Mouse (Mus musculus) embryonic facial prominence, embryonic 12.5 days (tissue): ENCODE results near the gene Tbc1d14. TPM values are rescaled to one million over a fixed set of nuclear protein-coding genes. Genes with fewer than 3 reads are reported as not detected.

Experiments used
- ATAC-seq: fragments of 200-750 bp; cut with Nextera tagmentation; 2 replicates; pipeline ENCODE4 v1.8.0; 2017; ENCODE audit not compliant: insufficient number of reproducible peaks, insufficient read depth, low FRiP score, low TSS enrichment
- H3K27ac ChIP-seq: fragments of 300-500 bp; sonication (generic); 2 replicates; pipeline ENCODE4 v1.5.1; 2016; ENCODE audit warnings: mild to moderate bottlenecking
- H3K27me3 ChIP-seq: fragments of 300-500 bp; sonication (generic); 2 replicates; pipeline ENCODE4 v1.6.1; 2016; ENCODE audit warnings: mild to moderate bottlenecking, moderate library complexity
- H3K36me3 ChIP-seq: fragments of 300-500 bp; sonication (generic); 2 replicates; pipeline ENCODE4 v1.6.1; 2016; ENCODE audit warnings: mild to moderate bottlenecking
- H3K4me1 ChIP-seq: fragments of 300-500 bp; sonication (generic); 2 replicates; pipeline ENCODE4 v1.6.1; 2016
- H3K4me2 ChIP-seq: fragments of 300-500 bp; sonication (generic); replicated peaks from 2 replicates; pipeline ENCODE4 v1.6.1; 2016; ENCODE audit warnings: mild to moderate bottlenecking, moderate library complexity
- H3K4me3 ChIP-seq: fragments of 300-500 bp; sonication (generic); 2 replicates; pipeline ENCODE4 v1.5.1; 2016; ENCODE audit warnings: mild to moderate bottlenecking
- H3K9ac ChIP-seq: fragments of 300-500 bp; sonication (generic); 2 replicates; pipeline ENCODE4 v1.6.1; 2016; ENCODE audit warnings: mild to moderate bottlenecking, moderate library complexity
- H3K9me3 ChIP-seq: fragments of 300-500 bp; sonication (generic); 2 replicates; pipeline ENCODE4 v1.6.1; 2016; ENCODE audit warnings: mild to moderate bottlenecking, moderate library complexity
- WGBS: fragments of 180-500 bp; shearing (Covaris S2); methylation state at CpG from one replicate; pipeline ENCODE4 v1.1.7; 2016; 5-methylcytosine and 5-hydroxymethylcytosine counted together
- polyA plus RNA-seq: library from polyadenylated mRNA; unstranded; fragments of >200 nt; fragmentation: Nextera tagmentation; extraction: Ambion mirVana; gene quantifications from 2 replicates; pipeline ENCODE4 v1.2.1, GENCODE M21; 2016

Tbc1d14 gene
- 44.5 and 45.8 TPM in 2 replicates for polyA plus RNA-seq

GRCm38 (mm10) chr5:36593176-36593575 lies at the start of gene Tbc1d14:
Tbc1d14 (minus strand) TSS chr5:36593276.
- Histone ChIP-seq H3K4me2 (no peak within 1 kb of the TSS), H3K36me3 (no peaks in the 10 kb centered on the region), H3K9me3 (no peaks in the 10 kb centered on the region), H3K27ac (no peak within 1 kb of the TSS), H3K27me3 (no peaks in the 10 kb centered on the region), H3K9ac (no peak within 1 kb of the TSS), H3K4me3 (no peak within 1 kb of the TSS), H3K4me1 (no peaks in the 10 kb centered on the region)
- 65% methylated on average over 5 of the region's 5 CpGs for WGBS
- ATAC-seq = no peak

GRCm38 (mm10) chr5:36625612-36626011 lies 32.5 kb upstream of the Tbc1d14 start:
- WGBS = 82% methylated on average over 5 of the region's 5 CpGs
- Histone ChIP-seq H3K4me3 (no peak overlapping the region), H3K36me3 (peaks cover 17% of the 10 kb centered on the region), H3K4me1 (no peaks in the 10 kb centered on the region), H3K27ac (no peak overlapping the region), H3K27me3 (no peaks in the 10 kb centered on the region), H3K9me3 (no peaks in the 10 kb centered on the region), H3K4me2 (no peak overlapping the region), H3K9ac (no peak overlapping the region)
- ATAC-seq = no peak

- WGBS = 94% methylated on average over 5 of the region's 5 CpGs
- Histone ChIP-seq H3K4me1 (no peaks in the 10 kb centered on the region), H3K9ac (no peak overlapping the region), H3K27ac (no peak overlapping the region), H3K4me2 (no peak overlapping the region), H3K36me3 (peaks cover 14% of the 10 kb centered on the region; the same call in 1 of the 2 replicates), H3K9me3 (no peaks in the 10 kb centered on the region), H3K27me3 (no peaks in the 10 kb centered on the region), H3K4me3 (no peak overlapping the region)
- no peak for ATAC-seq
Measured at GRCm38 (mm10) chr5:36623670-36624069, 30.6 kb upstream of the Tbc1d14 start.

GRCm38 (mm10) chr5:36621058-36621449 lies 28.0 kb upstream of the Tbc1d14 start:
- H3K27ac ChIP-seq = no peak overlapping the region
- 88% methylated on average over 5 of the region's 5 CpGs for WGBS
- no peak overlapping the region for H3K9ac ChIP-seq
- ATAC-seq = no peak
- no peak overlapping the region for H3K4me3 ChIP-seq
- peaks cover 27% of the 10 kb centered on the region for H3K36me3 ChIP-seq
- H3K9me3 ChIP-seq = no peaks in the 10 kb centered on the region
- H3K4me1 ChIP-seq = no peaks in the 10 kb centered on the region
- H3K27me3 ChIP-seq = no peaks in the 10 kb centered on the region
- no peak overlapping the region for H3K4me2 ChIP-seq

- peaks cover 32% of the 10 kb centered on the region for H3K36me3 ChIP-seq
- no peaks in the 10 kb centered on the region for H3K9me3 ChIP-seq
- no peak overlapping the region for H3K9ac ChIP-seq
- H3K4me1 ChIP-seq = no peaks in the 10 kb centered on the region
- no peak overlapping the region for H3K27ac ChIP-seq
- no peaks in the 10 kb centered on the region for H3K27me3 ChIP-seq
- H3K4me3 ChIP-seq = no peak overlapping the region
- 86% methylated on average over 8 of the region's 8 CpGs for WGBS
- ATAC-seq = no peak
- H3K4me2 ChIP-seq = no peak overlapping the region
Measured at GRCm38 (mm10) chr5:36620409-36621057, 27.5 kb upstream of the Tbc1d14 start.

GRCm38 (mm10) chr5:36618890-36619289 lies 25.8 kb upstream of the Tbc1d14 start:
- Histone ChIP-seq H3K27ac (no peak overlapping the region), H3K27me3 (no peaks in the 10 kb centered on the region), H3K4me3 (no peak overlapping the region), H3K36me3 (peaks cover 47% of the 10 kb centered on the region), H3K4me2 (no peak overlapping the region), H3K9me3 (no peaks in the 10 kb centered on the region), H3K9ac (no peak overlapping the region), H3K4me1 (no peaks in the 10 kb centered on the region)
- ATAC-seq = no peak
- WGBS = 89% methylated on average over 5 of the region's 5 CpGs

GRCm38 (mm10) chr5:36618356-36618755 lies 25.3 kb upstream of the Tbc1d14 start:
- WGBS = 69% methylated on average over 4 of the region's 4 CpGs
- H3K4me1 ChIP-seq = no peaks in the 10 kb centered on the region
- ATAC-seq = no peak
- H3K27me3 ChIP-seq = no peaks in the 10 kb centered on the region
- no peak overlapping the region for H3K27ac ChIP-seq
- no peak overlapping the region for H3K9ac ChIP-seq
- peaks cover 53% of the 10 kb centered on the region for H3K36me3 ChIP-seq
- H3K9me3 ChIP-seq = no peaks in the 10 kb centered on the region
- no peak overlapping the region for H3K4me3 ChIP-seq
- H3K4me2 ChIP-seq = no peak overlapping the region

- no peak overlapping the region for H3K9ac ChIP-seq
- no peak for ATAC-seq
- H3K4me1 ChIP-seq = no peaks in the 10 kb centered on the region
- no peak overlapping the region for H3K27ac ChIP-seq
- no peaks in the 10 kb centered on the region for H3K9me3 ChIP-seq
- no peak overlapping the region for H3K4me3 ChIP-seq
- peaks cover 67% of the 10 kb centered on the region for H3K36me3 ChIP-seq
- H3K4me2 ChIP-seq = no peak overlapping the region
- no peaks in the 10 kb centered on the region for H3K27me3 ChIP-seq
- 94% methylated on average over 4 of the region's 4 CpGs for WGBS
Measured at GRCm38 (mm10) chr5:36614124-36614523, 21.0 kb upstream of the Tbc1d14 start.

GRCm38 (mm10) chr5:36608939-36609499 lies 15.9 kb upstream of the Tbc1d14 start:
- Histone ChIP-seq H3K36me3 (peaks cover 66% of the 10 kb centered on the region), H3K4me2 (no peak overlapping the region), H3K4me1 (no peaks in the 10 kb centered on the region), H3K27me3 (no peaks in the 10 kb centered on the region), H3K4me3 (no peak overlapping the region), H3K27ac (no peak overlapping the region), H3K9ac (no peak overlapping the region), H3K9me3 (no peaks in the 10 kb centered on the region)
- no peak for ATAC-seq
- 89% methylated on average over 2 of the region's 2 CpGs for WGBS

- Histone ChIP-seq H3K27me3 (no peaks in the 10 kb centered on the region), H3K4me1 (no peaks in the 10 kb centered on the region), H3K36me3 (peaks cover 67% of the 10 kb centered on the region), H3K9ac (no peak overlapping the region), H3K4me3 (no peak overlapping the region), H3K27ac (no peak overlapping the region), H3K9me3 (no peaks in the 10 kb centered on the region), H3K4me2 (no peak overlapping the region)
- WGBS = 83% methylated on average over 5 of the region's 5 CpGs
- no peak for ATAC-seq
Measured at GRCm38 (mm10) chr5:36603031-36603430, 10.0 kb upstream of the Tbc1d14 start.

- H3K9me3 ChIP-seq = no peaks in the 10 kb centered on the region
- ATAC-seq = no peak
- no peaks in the 10 kb centered on the region for H3K4me1 ChIP-seq
- no peak overlapping the region for H3K9ac ChIP-seq
- no peaks in the 10 kb centered on the region for H3K27me3 ChIP-seq
- no peak overlapping the region for H3K4me3 ChIP-seq
- H3K4me2 ChIP-seq = no peak overlapping the region
- peaks cover 59% of the 10 kb centered on the region for H3K36me3 ChIP-seq
- WGBS = 91% methylated on average over 9 of the region's 9 CpGs
- H3K27ac ChIP-seq = no peak overlapping the region
Measured at GRCm38 (mm10) chr5:36602028-36602427, 9.0 kb upstream of the Tbc1d14 start.

- WGBS = 90% methylated on average over 7 of the region's 7 CpGs
- Histone ChIP-seq H3K4me3 (no peak overlapping the region), H3K27ac (no peak overlapping the region), H3K9me3 (no peaks in the 10 kb centered on the region), H3K4me1 (no peaks in the 10 kb centered on the region), H3K27me3 (no peaks in the 10 kb centered on the region), H3K36me3 (peaks cover 53% of the 10 kb centered on the region), H3K4me2 (no peak overlapping the region), H3K9ac (no peak overlapping the region)
- no peak for ATAC-seq
Measured at GRCm38 (mm10) chr5:36601492-36601891, 8.4 kb upstream of the Tbc1d14 start.
